Mouse (Mus musculus) liver, embryonic 15.5 days (tissue): ENCODE data around the gene Wbp2. TPM values are rescaled to one million over a fixed set of nuclear protein-coding genes. Genes with fewer than 3 reads are reported as not detected.
A peak's percentile ranks its signal among the peaks of the same experiment; 100 is the strongest.

ENCODE experiments used
- ATAC-seq: fragments of 200-750 bp; cut with Nextera tagmentation; 2 replicates; pipeline ENCODE4 v1.8.0; 2017; ENCODE audit warnings: moderate number of reproducible peaks, mild to moderate bottlenecking, moderate library complexity; ENCODE audit not compliant: insufficient read depth
- H3K27ac ChIP-seq: fragments of 300-500 bp; sonication (generic); replicated peaks from 2 replicates; pipeline ENCODE4 v1.5.1; 2015; ENCODE audit warnings: mild to moderate bottlenecking, inconsistent platforms
- H3K27me3 ChIP-seq: fragments of 300-500 bp; sonication (generic); 2 replicates; pipeline ENCODE4 v1.6.1; 2015; ENCODE audit warnings: mild to moderate bottlenecking, inconsistent platforms
- H3K36me3 ChIP-seq: fragments of 300-500 bp; sonication (generic); replicated peaks from 2 replicates; pipeline ENCODE4 v1.6.1; 2015; ENCODE audit warnings: moderate library complexity, mild to moderate bottlenecking, inconsistent platforms
- H3K4me1 ChIP-seq: fragments of 300-500 bp; sonication (generic); replicated peaks from 2 replicates; pipeline ENCODE4 v1.6.1; 2015; ENCODE audit warnings: inconsistent platforms
- H3K4me2 ChIP-seq: fragments of 300-500 bp; sonication (generic); 2 replicates; pipeline ENCODE4 v1.6.1; 2015; ENCODE audit warnings: moderate library complexity, mild to moderate bottlenecking, inconsistent platforms
- H3K4me3 ChIP-seq: fragments of 300-500 bp; sonication (generic); replicated peaks from 2 replicates; pipeline ENCODE4 v1.5.1; 2015; ENCODE audit warnings: mild to moderate bottlenecking, inconsistent platforms
- H3K9ac ChIP-seq: fragments of 300-500 bp; sonication (generic); 2 replicates; pipeline ENCODE4 v1.6.1; 2015; ENCODE audit warnings: moderate library complexity, mild to moderate bottlenecking, inconsistent platforms
- H3K9me3 ChIP-seq: fragments of 300-500 bp; sonication (generic); replicated peaks from 2 replicates; pipeline ENCODE4 v1.6.1; 2016; ENCODE audit warnings: inconsistent platforms
- WGBS: fragments of 180-500 bp; shearing (Covaris S2); methylation state at CpG from one replicate; pipeline ENCODE4 v1.1.7; 2015; ENCODE audit warnings: mixed read lengths; ENCODE audit not compliant: insufficient replicate concordance; 5-methylcytosine and 5-hydroxymethylcytosine counted together
- polyA plus RNA-seq: library from polyadenylated mRNA; unstranded; fragments of >200 nt; fragmentation: Nextera tagmentation; extraction: Ambion mirVana; gene quantifications from 2 replicates; pipeline ENCODE4 v1.2.1, GENCODE M21; 2015

Gene Wbp2
- polyA plus RNA-seq, 1 experiment from 2014 or later = 83.9 TPM

GRCm38 (mm10) chr11:116088188-116088587 lies 1.4 kb upstream of the Wbp2 start:
- Histone ChIP-seq H3K4me1 (peaks cover 48% of the 10 kb centered on the region), H3K27me3 (no peaks in the 10 kb centered on the region), H3K27ac (peak overlapping the region; percentile 87), H3K9ac (peak overlapping the region; percentile 65; the same call in 1 of the 2 replicates), H3K4me3 (0 out of 2 replicates have a peak overlapping the region, but pooled peaks have one; percentile 65), H3K36me3 (peaks cover 23% of the 10 kb centered on the region), H3K9me3 (no peaks in the 10 kb centered on the region), H3K4me2 (peak overlapping the region; percentile 78)
- WGBS = 38% methylated on average over 8 of the region's 8 CpGs
- ATAC-seq = no peak

- ATAC-seq = peak; percentile 79
- peak overlapping the region; percentile 87 for H3K27ac ChIP-seq
- peak overlapping the region; percentile 65 for H3K4me3 ChIP-seq
- no peaks in the 10 kb centered on the region for H3K9me3 ChIP-seq
- peak overlapping the region; percentile 65 for H3K9ac ChIP-seq
- H3K36me3 ChIP-seq = peaks cover 30% of the 10 kb centered on the region
- peak overlapping the region; percentile 78 for H3K4me2 ChIP-seq
- H3K4me1 ChIP-seq = peaks cover 53% of the 10 kb centered on the region
- no peaks in the 10 kb centered on the region for H3K27me3 ChIP-seq
- WGBS = 3% methylated on average over 31 of the region's 31 CpGs
Observed at GRCm38 (mm10) chr11:116087194-116088130, 667 bp upstream of the Wbp2 start.

GRCm38 (mm10) chr11:116084166-116084565 lies 2.6 kb downstream of the Wbp2 start:
- Histone ChIP-seq H3K4me3 (peak overlapping the region; percentile 65; the same call in 1 of the 2 replicates), H3K27me3 (no peaks in the 10 kb centered on the region), H3K4me1 (peaks cover 85% of the 10 kb centered on the region), H3K9me3 (no peaks in the 10 kb centered on the region), H3K9ac (0 out of 2 replicates have a peak overlapping the region, but pooled peaks have one; percentile 16), H3K4me2 (peak overlapping the region; percentile 78), H3K36me3 (peaks cover 63% of the 10 kb centered on the region), H3K27ac (peak overlapping the region; percentile 88)
- no peak for ATAC-seq
- WGBS = 39% methylated on average over 6 of the region's 6 CpGs

GRCm38 (mm10) chr11:116083096-116083672 lies 3.6 kb downstream of the Wbp2 start:
- peaks cover 70% of the 10 kb centered on the region for H3K36me3 ChIP-seq
- H3K27me3 ChIP-seq = no peaks in the 10 kb centered on the region
- H3K9me3 ChIP-seq = no peaks in the 10 kb centered on the region
- peak overlapping the region; percentile 88 for H3K27ac ChIP-seq
- WGBS = 84% methylated on average over 14 of the region's 14 CpGs
- peaks cover 86% of the 10 kb centered on the region for H3K4me1 ChIP-seq
- H3K4me3 ChIP-seq = peak overlapping the region; percentile 65; the same call in 1 of the 2 replicates
- no peak for ATAC-seq
- H3K9ac ChIP-seq = no peak overlapping the region
- no peak overlapping the region for H3K4me2 ChIP-seq

- Histone ChIP-seq H3K27me3 (no peaks in the 10 kb centered on the region), H3K27ac (peak overlapping the region; percentile 26; the same call in 1 of the 2 replicates), H3K9me3 (no peaks in the 10 kb centered on the region), H3K36me3 (peaks cover 70% of the 10 kb centered on the region), H3K9ac (no peak overlapping the region), H3K4me3 (no peak overlapping the region), H3K4me2 (no peak overlapping the region), H3K4me1 (peaks cover 97% of the 10 kb centered on the region)
- 53% methylated on average over 6 of the region's 6 CpGs for WGBS
- ATAC-seq = no peak
Observed at GRCm38 (mm10) chr11:116081081-116081480, 5.7 kb downstream of the Wbp2 start.

GRCm38 (mm10) chr11:116079511-116079910 lies 7.3 kb downstream of the Wbp2 start:
- H3K27me3 ChIP-seq = no peaks in the 10 kb centered on the region
- ATAC-seq = no peak
- H3K9ac ChIP-seq = 0 out of 2 replicates have a peak overlapping the region, but pooled peaks have one; percentile 6
- 57% methylated on average over 10 of the region's 10 CpGs for WGBS
- H3K27ac ChIP-seq = peak overlapping the region; percentile 96
- no peak overlapping the region for H3K4me3 ChIP-seq
- H3K9me3 ChIP-seq = no peaks in the 10 kb centered on the region
- peaks cover 94% of the 10 kb centered on the region for H3K4me1 ChIP-seq
- peaks cover 62% of the 10 kb centered on the region for H3K36me3 ChIP-seq
- H3K4me2 ChIP-seq = no peak overlapping the region; the same call in 1 of the 2 replicates

GRCm38 (mm10) chr11:116078676-116079320 lies 8.0 kb downstream of the Wbp2 start:
- Histone ChIP-seq H3K27me3 (no peaks in the 10 kb centered on the region), H3K9me3 (no peaks in the 10 kb centered on the region), H3K9ac (peak overlapping the region; percentile 85; the same call in 1 of the 2 replicates), H3K4me2 (peak overlapping the region; percentile 88), H3K4me3 (0 out of 2 replicates have a peak overlapping the region, but pooled peaks have one; percentile 2), H3K4me1 (peaks cover 94% of the 10 kb centered on the region), H3K36me3 (peaks cover 55% of the 10 kb centered on the region), H3K27ac (peak overlapping the region; percentile 96)
- 59% methylated on average over 10 of the region's 10 CpGs for WGBS
- ATAC-seq = no peak

GRCm38 (mm10) chr11:116078221-116078620 lies 8.6 kb downstream of the Wbp2 start:
- Histone ChIP-seq H3K27me3 (no peaks in the 10 kb centered on the region), H3K4me1 (peaks cover 89% of the 10 kb centered on the region), H3K27ac (peak overlapping the region; percentile 96), H3K4me2 (peak overlapping the region; percentile 88), H3K9me3 (no peaks in the 10 kb centered on the region), H3K9ac (peak overlapping the region; percentile 85), H3K4me3 (peak overlapping the region; percentile 68), H3K36me3 (peaks cover 49% of the 10 kb centered on the region)
- 7% methylated on average over 16 of the region's 16 CpGs for WGBS
- peak; percentile 13 for ATAC-seq

GRCm38 (mm10) chr11:116077446-116078204 lies 9.2 kb downstream of the Wbp2 start, which contains the start of gene Unc13d:
Unc13d (minus strand) TSS chr11:116077961.
- Histone ChIP-seq H3K4me3 (peak within 1 kb of the TSS; percentile 68), H3K4me2 (peak within 1 kb of the TSS; percentile 88), H3K4me1 (peaks cover 85% of the 10 kb centered on the region), H3K9ac (peak within 1 kb of the TSS; percentile 85), H3K27me3 (no peaks in the 10 kb centered on the region), H3K9me3 (no peaks in the 10 kb centered on the region), H3K36me3 (peaks cover 50% of the 10 kb centered on the region), H3K27ac (peak within 1 kb of the TSS; percentile 96)
- peak; percentile 89 for ATAC-seq
- WGBS = 14% methylated on average over 22 of the region's 22 CpGs

- Histone ChIP-seq H3K27me3 (no peaks in the 10 kb centered on the region), H3K27ac (peak overlapping the region; percentile 96), H3K36me3 (peaks cover 47% of the 10 kb centered on the region), H3K4me3 (peak overlapping the region; percentile 68), H3K9ac (peak overlapping the region; percentile 85), H3K4me1 (peaks cover 81% of the 10 kb centered on the region), H3K9me3 (no peaks in the 10 kb centered on the region), H3K4me2 (peak overlapping the region; percentile 88)
- peak; percentile 51 for ATAC-seq
- 8% methylated on average over 7 of the region's 7 CpGs for WGBS
Observed at GRCm38 (mm10) chr11:116076836-116077235, 10.0 kb downstream of the Wbp2 start.
